Mouse (Mus musculus) kidney, embryonic 16.5 days (tissue): ENCODE results near the gene Hmg20a. TPM values are rescaled to one million over a fixed set of nuclear protein-coding genes. Genes with fewer than 3 reads are reported as not detected.

Experiments
- ATAC-seq: fragments of 200-750 bp; cut with Nextera tagmentation; 2 replicates; pipeline ENCODE4 v1.8.0; 2017; ENCODE audit warnings: moderate TSS enrichment; ENCODE audit not compliant: low FRiP score, low TSS enrichment
- H3K27ac ChIP-seq: fragments of 300-500 bp; sonication (generic); 2 replicates; pipeline ENCODE4 v1.5.1; 2014; ENCODE audit warnings: low read length
- H3K27me3 ChIP-seq: fragments of 300-500 bp; sonication (generic); 2 replicates; pipeline ENCODE4 v1.6.1; 2014; ENCODE audit warnings: low read length, control low read depth, mixed read lengths; ENCODE audit not compliant: insufficient read depth
- H3K36me3 ChIP-seq: fragments of 300-500 bp; sonication (generic); 2 replicates; pipeline ENCODE4 v1.6.1; 2014; ENCODE audit warnings: low read length, control low read depth, mixed read lengths; ENCODE audit not compliant: insufficient read depth
- H3K4me1 ChIP-seq: fragments of 300-500 bp; sonication (generic); 2 replicates; pipeline ENCODE4 v1.6.1; 2014; ENCODE audit warnings: low read length, control low read depth, mixed read lengths; ENCODE audit not compliant: insufficient read depth
- H3K4me2 ChIP-seq: fragments of 300-500 bp; sonication (generic); replicated peaks from 2 replicates; pipeline ENCODE4 v1.6.1; 2014; ENCODE audit warnings: low read depth, low read length
- H3K4me3 ChIP-seq: fragments of 300-500 bp; sonication (generic); 2 replicates; pipeline ENCODE4 v1.5.1; 2014; ENCODE audit warnings: mild to moderate bottlenecking, low read length
- H3K9ac ChIP-seq: fragments of 300-500 bp; sonication (generic); replicated peaks from 2 replicates; pipeline ENCODE4 v1.6.1; 2014; ENCODE audit warnings: low read length
- H3K9me3 ChIP-seq: fragments of 300-500 bp; sonication (generic); 2 replicates; pipeline ENCODE4 v1.6.1; 2016; ENCODE audit warnings: low read length, control low read depth
- WGBS: fragments of 180-500 bp; shearing (Covaris S2); extraction: QIAGEN DNeasy Blood & Tissue Kit; methylation state at CpG from one replicate; pipeline ENCODE4 v1.1.7; 2014; 5-methylcytosine and 5-hydroxymethylcytosine counted together
- polyA plus RNA-seq: library from polyadenylated mRNA; unstranded; fragments of >200 nt; fragmentation: Nextera tagmentation; extraction: Ambion mirVana; gene quantifications from 2 replicates; pipeline ENCODE4 v1.2.1, GENCODE M21; 2015

Hmg20a gene
- polyA plus RNA-seq, 1 experiment from 2014 or later, result 59.7 TPM

GRCm38 (mm10) chr9:56463686-56464515 is 45.5 kb downstream of the Hmg20a start:
- 30% methylated on average over 4 of the region's 4 CpGs for WGBS
- H3K36me3 ChIP-seq, result peaks cover 10% of the 10 kb centered on the region; the same call in 1 of the 2 replicates
- no peaks in the 10 kb centered on the region for H3K27me3 ChIP-seq
- H3K4me1 ChIP-seq, result peaks cover 55% of the 10 kb centered on the region
- H3K9me3 ChIP-seq, result no peaks in the 10 kb centered on the region
- H3K9ac ChIP-seq, result no peak overlapping the region
- ATAC-seq, result peak; percentile 75
- no peak overlapping the region for H3K4me2 ChIP-seq
- H3K27ac ChIP-seq, result peak overlapping the region; percentile 69
- no peak overlapping the region for H3K4me3 ChIP-seq

GRCm38 (mm10) chr9:56464863-56465654 is 46.6 kb downstream of the Hmg20a start:
- no peak overlapping the region for H3K4me3 ChIP-seq
- peak overlapping the region; percentile 80 for H3K27ac ChIP-seq
- H3K4me2 ChIP-seq, result peak overlapping the region; percentile 19
- no peaks in the 10 kb centered on the region for H3K27me3 ChIP-seq
- H3K9ac ChIP-seq, result peak overlapping the region; percentile 22; the same call in 1 of the 2 replicates
- 9% methylated on average over 23 of the region's 23 CpGs for WGBS
- no peaks in the 10 kb centered on the region for H3K9me3 ChIP-seq
- peaks cover 60% of the 10 kb centered on the region for H3K4me1 ChIP-seq
- ATAC-seq, result peak; percentile 62
- H3K36me3 ChIP-seq, result peaks cover 14% of the 10 kb centered on the region; the same call in 1 of the 2 replicates

- no peak overlapping the region for H3K4me3 ChIP-seq
- no peak for ATAC-seq
- 85% methylated on average over 4 of the region's 4 CpGs for WGBS
- H3K36me3 ChIP-seq, result peaks cover 14% of the 10 kb centered on the region; the same call in 1 of the 2 replicates
- H3K27me3 ChIP-seq, result no peaks in the 10 kb centered on the region
- H3K4me2 ChIP-seq, result no peak overlapping the region
- H3K27ac ChIP-seq, result no peak overlapping the region; the same call in 1 of the 2 replicates
- H3K9me3 ChIP-seq, result no peaks in the 10 kb centered on the region
- no peak overlapping the region for H3K9ac ChIP-seq
- peaks cover 68% of the 10 kb centered on the region for H3K4me1 ChIP-seq
Measured at GRCm38 (mm10) chr9:56466251-56466650, 47.8 kb downstream of the Hmg20a start.

- 45% methylated on average over 2 of the region's 2 CpGs for WGBS
Measured at GRCm38 (mm10) chr9:56469656-56470055, 51.2 kb downstream of the Hmg20a start.

GRCm38 (mm10) chr9:56470291-56470690 is 51.9 kb downstream of the Hmg20a start:
- H3K4me2 ChIP-seq, result no peak overlapping the region
- peaks cover 39% of the 10 kb centered on the region for H3K4me1 ChIP-seq
- H3K36me3 ChIP-seq, result peaks cover 37% of the 10 kb centered on the region; the same call in 1 of the 2 replicates
- WGBS, result 29% methylated on average over 7 of the region's 7 CpGs
- no peak overlapping the region for H3K9ac ChIP-seq
- no peak overlapping the region for H3K4me3 ChIP-seq
- no peak overlapping the region for H3K27ac ChIP-seq
- H3K27me3 ChIP-seq, result no peaks in the 10 kb centered on the region
- no peaks in the 10 kb centered on the region for H3K9me3 ChIP-seq
- ATAC-seq, result no peak

More at GRCm38 (mm10) chr9:56469656-56470055, 51.2 kb downstream of the Hmg20a start:
- Histone ChIP-seq H3K36me3 (peaks cover 33% of the 10 kb centered on the region; the same call in 1 of the 2 replicates), H3K9me3 (no peaks in the 10 kb centered on the region), H3K4me3 (no peak overlapping the region), H3K4me2 (no peak overlapping the region), H3K4me1 (peaks cover 45% of the 10 kb centered on the region), H3K27ac (no peak overlapping the region; the same call in 1 of the 2 replicates), H3K27me3 (no peaks in the 10 kb centered on the region), H3K9ac (no peak overlapping the region)
- no peak for ATAC-seq

GRCm38 (mm10) chr9:56478975-56479647 is 60.7 kb downstream of the Hmg20a start:
- Histone ChIP-seq H3K4me1 (0 out of 2 replicates have a peak, but pooled peaks cover 7% of the 10 kb centered on the region), H3K4me3 (no peak overlapping the region), H3K9ac (no peak overlapping the region), H3K27ac (no peak overlapping the region), H3K27me3 (no peaks in the 10 kb centered on the region), H3K9me3 (no peaks in the 10 kb centered on the region), H3K36me3 (peaks cover 29% of the 10 kb centered on the region; the same call in 1 of the 2 replicates), H3K4me2 (no peak overlapping the region)
- 84% methylated on average over 5 of the region's 5 CpGs for WGBS
- ATAC-seq, result no peak

GRCm38 (mm10) chr9:56482623-56483022 is 64.2 kb downstream of the Hmg20a start:
- H3K4me1 ChIP-seq, result 0 out of 2 replicates have a peak, but pooled peaks cover 7% of the 10 kb centered on the region
- H3K9me3 ChIP-seq, result no peaks in the 10 kb centered on the region
- no peak overlapping the region for H3K4me3 ChIP-seq
- no peak overlapping the region for H3K27ac ChIP-seq
- WGBS, result 81% methylated on average over 4 of the region's 4 CpGs
- no peak overlapping the region for H3K9ac ChIP-seq
- ATAC-seq, result no peak
- peaks cover 22% of the 10 kb centered on the region; the same call in 1 of the 2 replicates for H3K36me3 ChIP-seq
- no peaks in the 10 kb centered on the region for H3K27me3 ChIP-seq
- no peak overlapping the region for H3K4me2 ChIP-seq

- Histone ChIP-seq H3K9ac (no peak overlapping the region), H3K27ac (no peak overlapping the region), H3K36me3 (peaks cover 39% of the 10 kb centered on the region), H3K4me2 (no peak overlapping the region), H3K4me1 (0 out of 2 replicates have a peak, but pooled peaks cover 4% of the 10 kb centered on the region), H3K27me3 (no peaks in the 10 kb centered on the region), H3K4me3 (no peak overlapping the region), H3K9me3 (no peaks in the 10 kb centered on the region)
- WGBS, result 95% methylated on average over 1 of the region's 1 CpGs
- no peak for ATAC-seq
Measured at GRCm38 (mm10) chr9:56485423-56485822, 67.0 kb downstream of the Hmg20a start.

- H3K4me3 ChIP-seq, result no peak overlapping the region
- no peaks in the 10 kb centered on the region for H3K27me3 ChIP-seq
- H3K9ac ChIP-seq, result no peak overlapping the region
- WGBS, result 82% methylated on average over 3 of the region's 3 CpGs
- H3K4me2 ChIP-seq, result no peak overlapping the region
- H3K27ac ChIP-seq, result no peak overlapping the region
- no peaks in the 10 kb centered on the region for H3K4me1 ChIP-seq
- H3K36me3 ChIP-seq, result peaks cover 46% of the 10 kb centered on the region
- no peaks in the 10 kb centered on the region for H3K9me3 ChIP-seq
- no peak for ATAC-seq
Measured at GRCm38 (mm10) chr9:56486158-56486557, 67.7 kb downstream of the Hmg20a start.
